Mouse (Mus musculus): ENCODE measurements around the gene Shisa9.
A peak's percentile ranks its signal among the peaks of the same experiment; 100 is the strongest.

The Shisa9 gene

GRCm38 (mm10) chr16:12203055-12203454 is 219.1 kb downstream of the Shisa9 start:
- DNase-seq = no peak

DNA sequence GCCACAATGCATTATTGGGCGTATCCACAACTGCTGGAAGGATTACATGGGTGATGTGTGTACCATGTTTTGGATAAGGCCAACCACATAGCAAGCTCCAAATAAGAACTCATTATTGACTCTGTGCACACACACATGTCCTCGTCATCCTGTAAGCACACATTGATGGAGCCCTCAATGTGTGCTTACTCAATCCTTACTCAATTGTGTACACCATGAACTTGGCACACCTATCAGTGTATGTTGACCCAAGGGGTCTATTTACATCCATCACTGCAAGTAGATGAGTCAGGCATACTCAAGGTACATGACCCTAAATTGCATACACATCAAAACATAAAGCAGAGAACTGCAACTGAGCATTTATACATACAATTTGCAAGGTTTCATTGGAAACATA is 220.5 kb downstream of the Shisa9 start:
- no peak for DNase-seq

GRCm38 (mm10) chr16:12206421-12206950 is 222.6 kb downstream of the Shisa9 start:
- no peak for DNase-seq

DNA sequence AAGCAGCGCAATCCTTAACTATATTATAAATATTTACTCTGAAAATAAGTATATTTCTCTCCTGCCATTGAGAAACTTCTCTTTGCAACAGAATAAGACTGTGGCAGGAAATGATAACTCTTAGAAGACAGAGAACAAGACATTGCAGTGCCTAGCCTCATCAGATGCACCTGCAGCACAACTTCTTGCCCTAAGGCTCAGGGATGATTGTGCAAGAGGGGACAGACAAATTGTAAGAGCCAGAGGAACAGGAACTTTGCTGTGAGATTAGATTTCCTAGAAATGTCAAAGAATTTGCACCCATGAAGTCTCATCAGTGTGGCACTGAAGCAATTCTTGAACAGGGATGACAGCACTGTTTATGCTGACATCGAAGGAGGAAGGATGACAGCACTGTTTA is 223.0 kb downstream of the Shisa9 start:
- DNase-seq = no peak

DNA sequence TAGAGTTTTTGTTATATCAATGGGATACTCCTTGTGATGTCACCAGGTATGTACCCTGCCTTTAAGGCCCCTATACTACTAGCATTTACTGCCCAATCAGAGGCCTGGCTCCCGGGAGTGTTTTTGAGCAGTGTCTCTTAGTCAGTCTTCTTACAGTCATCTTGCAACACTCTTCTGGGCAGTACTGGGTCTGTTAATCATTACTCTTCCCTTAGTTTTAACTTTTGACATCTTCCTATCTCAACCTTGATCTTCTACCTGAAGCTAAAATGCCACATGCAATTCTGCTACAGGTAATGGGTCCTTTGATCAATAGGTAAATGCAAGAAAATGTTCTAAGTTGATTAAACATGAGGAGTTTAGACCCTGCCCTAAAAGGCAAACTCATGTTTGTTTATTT is 225.4 kb downstream of the Shisa9 start:
- DNase-seq = no peak

DNA sequence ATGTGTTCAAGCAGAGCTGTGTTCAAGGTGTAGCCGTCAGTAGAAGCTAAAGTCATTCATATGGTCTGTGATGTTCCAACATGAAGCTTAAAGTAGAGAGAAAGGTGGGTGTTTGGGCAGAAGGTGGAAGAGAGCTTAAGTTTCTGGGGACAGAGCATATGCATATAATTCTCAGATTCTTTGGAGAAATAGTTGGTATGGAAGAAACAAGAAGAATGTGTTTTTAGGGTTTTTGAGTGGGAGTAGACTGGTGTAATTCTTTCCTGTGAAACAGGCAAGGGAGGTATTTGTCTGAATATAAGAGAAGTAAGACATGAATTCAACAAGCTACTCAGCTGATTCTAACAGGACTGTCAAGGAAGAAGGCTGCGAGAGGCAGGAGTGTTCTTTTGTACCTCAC is 225.9 kb downstream of the Shisa9 start:
- no peak for DNase-seq

GRCm38 (mm10) chr16:12214018-12214417 is 230.1 kb downstream of the Shisa9 start:
- no peak for DNase-seq

DNA sequence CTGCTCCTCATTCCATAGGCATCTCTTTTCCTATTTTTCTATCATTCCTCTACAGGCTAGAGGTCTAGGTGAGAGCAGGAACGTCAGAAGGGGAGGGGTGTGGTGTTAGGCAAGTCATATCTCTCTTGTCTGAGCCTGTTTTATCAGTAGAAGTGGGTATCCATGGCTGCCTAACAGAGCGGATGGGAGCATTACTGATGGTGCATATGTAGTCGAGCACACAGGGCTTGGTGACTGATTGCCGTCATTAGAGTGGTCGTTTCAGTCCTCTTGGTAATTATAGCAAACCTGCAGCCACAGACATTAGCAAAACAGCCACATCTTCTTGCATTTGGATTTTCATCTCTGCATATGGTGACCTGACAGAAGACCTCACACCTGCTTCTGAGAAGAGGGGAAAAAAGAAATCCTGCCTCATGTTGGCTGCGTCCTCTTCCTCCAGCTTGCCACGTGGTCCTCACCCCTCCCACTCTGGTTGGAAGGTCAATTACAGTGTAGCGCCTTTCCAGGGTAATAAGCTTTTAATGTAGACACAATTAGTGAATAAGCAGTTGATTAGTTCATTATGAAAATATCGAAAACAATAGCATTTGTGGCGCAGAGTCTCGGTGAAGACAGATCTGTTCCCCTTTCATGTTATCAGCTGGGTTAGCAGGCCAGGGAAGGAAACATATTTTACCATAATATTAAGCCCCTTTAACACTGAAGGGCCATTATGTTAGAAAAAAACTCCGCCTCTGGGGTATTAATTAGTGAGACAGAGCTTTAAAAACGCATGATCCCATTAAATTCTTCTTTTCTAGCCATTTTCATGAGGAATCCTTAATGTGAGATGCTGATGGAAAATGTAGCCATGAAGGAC is 233.6 kb downstream of the Shisa9 start:
- DNase-seq = no peak

DNA sequence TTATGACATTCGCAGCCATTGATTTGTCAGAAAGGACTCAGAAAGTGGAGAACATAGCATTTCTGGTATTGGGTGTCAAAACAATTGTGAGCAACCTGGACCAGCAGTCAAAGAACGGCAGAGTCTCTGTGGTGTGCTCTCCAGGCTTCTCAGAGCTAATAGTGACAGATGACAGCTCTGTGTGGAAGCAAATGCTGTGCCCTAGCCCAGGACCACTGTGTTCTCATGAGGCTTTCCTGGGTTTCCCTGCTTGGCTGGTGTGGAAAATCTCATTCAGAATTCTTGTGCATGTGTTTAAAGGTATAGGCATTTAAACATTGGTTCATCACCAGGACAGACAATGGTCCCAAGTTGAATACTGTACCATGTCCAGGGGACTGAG is 234.2 kb downstream of the Shisa9 start:
- no peak for DNase-seq

- no peak for DNase-seq
These were observed 235.9 kb downstream of the Shisa9 start for GRCm38 (mm10) chr16:12219821-12220220.

DNA sequence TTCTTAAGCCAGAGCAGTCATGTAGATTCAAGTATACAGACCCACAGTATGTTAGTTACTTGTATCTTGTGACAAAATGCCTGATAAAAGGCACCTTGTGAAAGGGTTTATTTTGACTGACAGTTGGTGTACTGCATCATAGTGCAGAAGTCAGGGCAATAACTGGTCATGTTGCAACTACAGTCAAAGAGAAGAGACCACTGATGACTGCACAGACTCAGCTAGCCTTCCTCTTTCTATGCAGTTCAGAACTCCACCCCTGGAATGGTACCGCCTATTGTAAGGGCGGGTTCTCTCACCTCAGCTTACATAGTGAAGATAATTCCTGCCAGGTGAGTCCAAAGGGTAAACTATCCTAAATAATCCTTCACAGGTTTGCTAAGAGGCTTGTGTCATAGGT is 239.6 kb downstream of the Shisa9 start:
- no peak for DNase-seq

GRCm38 (mm10) chr16:12226937-12227336 is 243.0 kb downstream of the Shisa9 start:
- no peak for DNase-seq

GRCm38 (mm10) chr16:12233288-12233687 is 249.4 kb downstream of the Shisa9 start:
- peak; percentile 54 to 71 for DNase-seq

DNA sequence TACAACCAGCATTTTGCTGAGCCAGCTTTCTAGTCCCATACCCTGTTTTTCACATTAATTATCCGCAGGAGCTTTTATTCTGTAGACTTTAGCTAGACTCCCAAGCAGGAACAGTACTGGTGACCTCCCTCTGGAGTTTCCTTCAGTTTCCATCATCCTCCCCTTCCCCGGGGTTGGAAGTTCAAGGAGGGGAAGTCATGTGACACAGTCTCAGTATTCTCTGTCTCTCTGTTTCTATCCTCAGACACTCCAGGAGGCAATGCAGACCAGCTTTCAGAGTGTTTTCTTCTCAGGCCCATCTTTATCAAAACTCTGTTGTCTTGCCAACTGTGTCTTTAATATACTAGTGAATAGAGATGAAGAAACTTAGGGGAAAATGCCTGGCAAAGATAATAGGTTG is 250.4 kb downstream of the Shisa9 start:
- DNase-seq = peak; percentile 25 to 32

DNA sequence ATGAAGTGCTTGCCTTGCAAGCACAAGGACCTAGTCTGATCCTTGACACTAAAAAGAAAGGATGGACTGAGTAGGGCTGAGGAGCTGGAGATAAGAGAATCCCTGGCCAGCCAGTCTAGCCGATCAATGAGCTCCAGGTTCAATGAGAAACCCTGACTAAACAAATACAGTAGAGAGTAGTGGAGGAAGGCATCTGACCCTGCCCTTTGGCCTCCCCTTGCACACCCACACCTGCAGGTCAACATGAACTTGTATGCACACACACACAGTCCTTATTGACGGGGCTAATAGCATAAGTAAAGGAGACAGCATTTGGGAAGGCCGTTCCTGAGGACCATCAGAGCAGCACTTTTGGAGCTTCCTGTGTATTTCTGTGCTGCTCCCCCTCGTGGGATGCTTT is 254.7 kb downstream of the Shisa9 start:
- no peak for DNase-seq

DNA sequence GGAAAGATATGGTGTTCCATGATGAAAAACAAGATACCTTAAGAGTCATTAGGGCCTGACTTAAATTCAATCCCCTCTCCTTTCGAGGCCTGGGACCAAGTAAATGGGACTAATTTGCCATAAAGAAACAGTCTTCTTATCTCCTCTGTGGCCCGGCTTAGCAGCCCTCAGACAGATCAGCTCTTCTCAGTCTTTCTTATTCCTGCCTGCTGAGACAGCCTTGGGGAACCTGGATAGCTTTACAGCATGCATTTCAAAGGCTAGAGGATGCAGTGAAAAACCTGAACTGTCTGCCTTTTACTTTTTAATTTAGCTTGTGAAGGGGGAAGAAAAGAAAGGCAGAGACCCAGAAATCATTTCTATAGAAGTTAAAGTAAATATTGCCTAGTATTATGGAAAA is 275.4 kb downstream of the Shisa9 start:
- DNase-seq = no peak

GRCm38 (mm10) chr16:12265828-12266227 is 281.9 kb downstream of the Shisa9 start:
- DNase-seq = no peak

- no peak for DNase-seq
These were observed 316.6 kb downstream of the Shisa9 start for GRCm38 (mm10) chr16:12300523-12300922.

DNA sequence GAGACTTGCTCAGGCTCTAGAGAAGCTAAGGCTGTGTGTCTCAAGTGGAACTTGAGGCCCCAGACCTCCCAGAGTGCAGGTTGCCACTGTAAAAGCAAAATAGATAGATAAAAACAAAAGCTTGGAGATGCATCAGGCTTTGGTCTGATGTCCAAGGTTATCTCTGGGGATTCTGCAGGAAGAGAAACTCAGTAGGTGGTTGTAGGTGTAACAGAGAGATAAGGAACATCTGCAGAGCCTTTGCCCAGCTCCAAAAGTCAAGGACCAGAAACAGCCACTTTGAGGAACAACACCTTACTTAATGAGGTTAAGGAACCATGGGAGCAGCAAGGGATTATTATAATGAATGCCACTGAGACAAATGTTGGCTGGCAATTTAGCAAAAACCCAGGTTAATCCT is 319.5 kb downstream of the Shisa9 start:
- no peak for DNase-seq

DNA sequence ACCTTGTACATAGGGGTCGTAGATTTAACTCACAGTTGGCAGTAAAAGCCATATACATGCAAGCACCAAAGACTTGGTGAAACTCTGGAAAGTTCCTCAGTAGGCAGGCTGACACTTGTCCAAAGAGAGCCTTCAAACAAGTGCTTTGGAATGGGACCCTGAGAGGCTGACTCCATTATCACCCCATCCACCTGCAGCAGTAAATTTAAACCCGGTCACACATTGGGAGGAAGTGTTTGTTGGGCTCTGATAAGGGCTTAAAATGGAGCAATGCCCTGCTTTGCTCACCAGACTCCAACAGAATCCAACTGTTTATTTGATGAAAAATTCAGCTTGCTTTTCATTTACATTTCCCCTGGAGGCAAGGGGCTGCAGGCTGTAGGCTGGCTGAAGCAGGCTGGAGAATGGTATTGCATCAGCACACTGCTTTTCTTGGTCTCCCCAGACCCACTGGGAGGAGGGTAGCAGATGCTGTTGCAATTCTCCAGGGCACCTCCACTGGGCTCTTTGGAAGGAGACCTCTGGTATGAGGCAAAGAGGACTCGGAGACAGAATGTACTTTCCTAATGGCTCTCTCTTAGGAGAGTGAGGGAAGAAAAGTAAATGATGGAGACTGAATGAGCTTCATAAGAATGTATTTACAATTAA is 323.5 kb downstream of the Shisa9 start:
- DNase-seq = no peak

DNA sequence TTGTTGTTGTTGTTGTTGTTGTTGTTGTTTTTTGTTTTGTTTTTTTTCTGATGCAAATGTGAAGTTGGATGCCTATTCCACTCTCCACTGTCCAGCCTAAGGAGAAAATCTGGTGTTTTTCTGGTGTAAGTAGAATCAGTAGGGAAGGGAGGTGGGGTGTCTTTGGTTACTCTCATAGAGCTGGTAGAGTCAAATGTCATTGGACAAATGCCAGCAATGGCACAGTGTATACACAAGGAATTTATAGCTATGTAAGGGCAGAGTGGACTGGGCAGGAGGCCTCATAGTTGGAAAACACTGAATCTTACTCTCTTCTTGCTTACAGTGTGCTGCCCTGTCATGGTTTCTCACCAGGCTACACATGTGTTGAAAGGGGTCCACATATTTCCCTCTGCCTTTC is 325.9 kb downstream of the Shisa9 start:
- DNase-seq = no peak

DNA sequence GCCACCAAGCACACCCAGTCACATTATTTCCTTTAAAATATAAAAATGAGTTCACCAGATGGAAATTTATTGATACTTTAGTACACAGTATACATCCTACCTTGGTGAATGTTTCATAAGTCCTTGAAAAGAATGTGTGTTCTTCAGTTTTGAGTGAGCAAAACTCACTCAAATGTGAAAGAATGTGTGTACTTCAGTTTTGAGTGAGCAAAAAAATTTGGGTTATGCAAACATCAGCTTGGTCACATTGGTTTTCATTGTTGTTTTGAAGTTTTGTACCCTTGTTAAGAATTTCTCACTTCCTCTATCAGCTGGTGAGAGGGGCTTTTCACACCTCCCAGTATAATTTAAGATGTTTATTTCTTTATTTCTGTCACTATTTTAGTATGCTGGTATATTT is 331.7 kb downstream of the Shisa9 start:
- no peak for DNase-seq

All from kidney, postnatal 36 days (tissue).